Mouse (Mus musculus): ENCODE measurements around the gene Kmt2a. TPM values are rescaled to one million over a fixed set of nuclear protein-coding genes. Genes with fewer than 3 reads are reported as not detected.

Gene Kmt2a
- total RNA-seq, 2 experiments from 2014 or later, result 72.0 to 84.2 TPM

DNA sequence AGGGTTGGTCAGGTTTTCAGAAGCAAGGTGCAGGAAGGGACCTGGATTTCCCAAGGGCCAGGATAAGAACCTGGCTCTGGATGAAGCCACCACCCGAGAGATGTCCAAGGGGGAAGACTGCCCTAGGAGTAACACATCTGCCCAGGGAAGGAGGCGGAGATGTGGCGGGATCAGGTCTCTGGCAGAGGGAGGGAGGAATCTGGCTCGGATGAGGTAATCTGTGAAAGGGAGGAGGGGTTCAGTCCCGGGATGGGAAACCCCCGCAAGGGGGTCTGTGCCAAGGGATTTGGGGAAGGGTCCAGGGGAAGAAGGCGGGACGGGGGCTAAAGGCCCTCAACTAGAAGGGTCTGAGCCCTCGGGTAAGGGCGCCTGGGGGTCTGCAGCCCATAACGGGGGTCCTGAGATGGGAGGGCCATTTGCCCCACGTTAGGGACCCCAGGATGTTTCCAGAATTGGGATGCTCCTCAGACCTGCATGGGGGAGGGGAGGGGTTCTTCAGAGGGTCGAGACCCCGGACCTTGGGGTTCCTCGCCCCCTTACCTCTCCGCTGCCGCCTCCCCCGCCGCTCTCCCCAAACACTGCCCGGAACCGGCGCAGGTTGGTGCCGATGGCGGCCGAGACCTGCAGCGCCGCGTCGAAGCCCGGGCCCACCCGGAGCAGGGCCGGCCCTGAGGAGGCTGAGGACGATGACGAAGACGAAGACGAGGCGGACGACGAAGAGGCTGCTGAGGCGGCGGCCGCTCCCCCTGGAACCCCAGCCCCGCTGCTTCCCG is 601 bp downstream of the Kmt2a start:
- DNase-seq (ENCODE audit: low spot score in 2 of 2), result peak in 1 of 2 experiments; percentile 15

DNA sequence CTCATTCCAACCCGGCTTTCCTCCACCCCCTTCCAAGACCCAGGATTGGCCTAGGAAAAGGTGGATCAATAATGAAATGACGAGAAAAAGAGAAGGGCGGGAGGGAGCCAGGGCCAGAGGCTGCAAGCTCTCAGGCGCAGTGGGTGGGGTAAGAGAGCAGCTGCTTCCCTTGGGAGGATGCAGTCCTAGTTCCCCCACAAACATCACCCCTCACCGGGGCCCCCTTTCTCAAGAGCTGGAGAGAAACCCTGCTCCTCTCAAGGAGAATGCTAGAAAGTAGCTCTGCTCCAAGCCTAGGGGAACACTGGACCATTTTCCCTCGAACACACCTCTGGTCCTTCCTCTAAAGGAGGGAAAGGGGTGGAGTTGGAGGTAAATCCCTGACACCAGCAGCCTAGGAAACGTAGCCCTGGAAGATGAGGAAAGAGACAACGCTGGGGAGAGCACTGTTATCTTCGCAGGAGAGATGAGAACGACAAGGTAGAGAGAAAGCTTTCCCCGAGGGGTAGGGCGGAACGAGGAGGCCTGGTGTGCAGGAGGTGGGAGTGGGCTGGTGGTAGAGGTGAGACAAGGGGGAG is 1.3 kb downstream of the Kmt2a start:
- DNase-seq (ENCODE audit: low spot score in 2 of 2), result peak in 1 of 2 experiments; percentile 24

DNA sequence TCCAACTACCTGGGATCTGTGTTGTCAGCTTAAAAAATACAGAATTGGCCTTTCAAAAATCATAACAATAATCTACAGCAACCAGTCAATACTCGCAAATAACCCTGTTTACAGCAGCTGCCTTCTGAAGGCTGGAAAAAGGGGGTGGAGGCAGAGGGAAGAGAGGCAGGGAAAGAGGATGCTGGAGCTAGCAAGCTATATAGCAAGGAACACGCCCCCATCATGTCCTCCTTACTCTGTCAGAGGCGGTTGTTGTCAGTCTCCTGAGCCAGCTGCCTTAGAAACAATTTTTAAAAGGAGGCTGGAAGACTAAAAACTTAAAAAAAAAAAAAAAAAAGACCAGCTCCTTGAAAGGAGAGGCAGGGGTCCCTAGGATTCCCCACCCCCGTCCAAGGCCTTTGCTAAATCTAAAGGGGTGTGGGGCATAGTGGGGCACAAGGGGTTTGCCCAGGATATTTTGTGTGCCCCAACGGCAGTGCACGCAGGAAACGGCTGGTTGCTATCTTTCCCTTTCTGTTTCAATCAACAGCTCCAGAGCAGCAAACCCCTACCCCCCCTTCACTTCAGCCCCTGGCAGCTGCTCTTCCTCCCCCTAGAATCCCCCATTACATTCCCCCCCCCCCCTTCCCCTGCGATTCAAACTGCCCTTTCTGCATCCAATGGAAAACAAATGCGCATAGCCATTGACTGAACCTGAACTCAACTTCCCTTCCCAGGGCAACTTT is 2.2 kb downstream of the Kmt2a start:
- no peak for DNase-seq (ENCODE audit: low spot score in 2 of 2)

DNA sequence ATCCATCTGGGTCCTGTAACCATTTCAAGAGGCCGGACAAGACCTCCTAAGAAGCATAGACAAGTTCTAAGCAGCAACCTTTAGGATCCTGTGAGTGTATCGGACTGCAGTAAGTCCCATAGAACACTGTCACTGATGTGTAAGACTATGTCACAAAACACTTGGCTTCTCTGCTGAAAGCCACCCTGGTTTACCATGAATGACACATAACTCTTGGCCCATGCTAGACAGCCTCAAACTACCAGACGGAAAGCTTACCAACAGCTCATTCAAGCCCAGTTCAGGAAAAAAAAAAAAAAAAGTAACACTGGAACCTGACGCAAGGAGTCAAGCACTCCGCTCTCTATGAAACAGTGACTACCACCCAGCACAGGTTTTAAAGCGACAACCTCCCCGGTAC is 3.4 kb downstream of the Kmt2a start:
- DNase-seq (ENCODE audit: low spot score in 2 of 2), result no peak

DNA sequence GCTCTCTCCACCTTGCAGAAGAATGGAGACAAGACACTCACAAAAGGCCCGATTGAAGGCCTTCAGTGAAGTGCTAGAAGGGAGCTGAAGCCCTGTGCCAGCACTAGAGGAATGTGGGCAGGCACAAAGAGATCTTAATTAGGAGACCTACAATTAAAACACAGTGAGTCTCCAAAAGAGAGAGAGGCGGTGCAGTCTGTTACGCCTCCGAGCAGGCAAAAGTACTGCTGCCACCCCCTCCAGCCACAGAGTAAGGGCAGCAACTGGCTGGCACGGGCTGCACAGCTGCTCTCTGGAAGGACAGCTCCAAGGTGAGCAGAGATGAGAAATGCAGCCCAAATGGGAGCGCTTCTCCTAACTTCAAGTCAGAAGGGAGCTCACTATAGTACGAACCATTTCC is 5.6 kb downstream of the Kmt2a start:
- peak; percentile 54 to 67 for DNase-seq (ENCODE audit: low spot score in 2 of 2)

DNA sequence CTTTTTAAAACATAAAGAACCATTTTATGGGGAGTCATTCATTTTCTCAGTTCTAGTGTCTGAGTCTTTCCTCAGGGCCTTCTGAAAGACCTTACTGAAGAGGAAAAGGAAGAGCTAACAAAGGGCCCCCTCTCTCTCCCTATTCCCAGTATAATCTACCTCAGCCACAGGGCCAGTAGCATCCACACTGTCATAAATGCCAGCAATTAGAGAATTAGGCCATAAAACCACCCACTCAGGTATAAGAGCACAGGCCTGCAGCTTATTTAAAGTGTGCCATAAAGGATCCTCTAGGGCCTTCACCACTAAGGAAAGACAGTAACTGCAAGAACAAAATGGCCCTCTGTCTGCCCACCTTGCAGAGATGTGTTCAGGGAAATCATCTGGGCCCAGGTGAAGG is 6.9 kb downstream of the Kmt2a start:
- DNase-seq (ENCODE audit: low spot score in 2 of 2), result no peak

DNA sequence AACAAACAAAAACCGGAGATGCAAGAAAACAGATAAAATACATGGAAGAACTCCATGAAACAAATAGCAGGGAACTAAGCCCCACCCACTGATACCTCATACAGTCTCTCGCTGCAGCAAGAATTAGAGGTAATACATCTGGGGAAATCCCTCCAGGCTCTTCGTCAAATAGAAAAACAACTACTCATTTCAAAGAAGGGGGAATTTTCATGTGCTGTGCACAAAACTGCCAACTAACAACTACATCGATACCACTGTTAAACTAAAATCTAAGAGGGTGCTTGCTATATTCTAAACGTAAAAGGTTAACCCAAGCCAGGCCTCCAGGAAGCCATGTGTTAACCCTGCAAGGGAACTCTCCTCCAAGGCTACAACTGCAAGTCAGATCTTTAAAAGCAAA is 7.4 kb downstream of the Kmt2a start:
- DNase-seq (ENCODE audit: low spot score in 2 of 2), result no peak

DNA sequence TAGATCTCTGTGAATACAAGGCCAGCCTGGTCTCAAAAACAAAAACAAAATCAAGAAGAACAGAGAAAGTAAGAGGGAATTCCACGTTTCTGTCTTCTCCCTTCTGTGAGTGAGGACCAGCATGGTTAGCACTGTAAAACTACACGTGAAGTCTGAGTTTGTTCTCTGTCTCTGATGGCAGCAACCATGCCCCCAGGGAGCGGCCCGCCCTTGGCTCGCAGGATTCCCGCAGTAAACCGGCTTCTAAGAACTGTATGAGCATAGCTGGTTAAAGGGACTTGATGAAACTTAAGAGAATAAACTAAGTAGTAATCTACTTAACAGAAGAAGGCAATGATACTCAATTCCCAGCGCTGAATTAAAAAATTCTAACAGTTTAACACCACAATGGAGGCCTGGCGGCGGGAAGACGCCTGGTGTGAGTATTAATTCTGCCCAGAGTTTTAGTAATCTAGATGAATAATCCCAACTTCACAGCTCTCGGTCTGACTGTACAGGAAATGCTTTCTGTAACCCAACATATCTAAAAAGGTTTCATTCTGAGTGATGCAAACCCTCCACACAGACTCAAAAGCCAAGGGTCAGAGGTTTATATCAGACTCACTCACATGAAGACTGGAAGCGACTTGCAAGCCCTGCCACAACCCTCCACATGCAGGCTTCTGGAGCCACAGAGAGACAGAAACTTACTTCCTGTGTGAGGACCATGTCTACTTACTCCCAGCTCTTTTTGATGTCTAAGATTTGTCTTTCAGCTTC is 12.6 kb downstream of the Kmt2a start:
- no peak for DNase-seq (ENCODE audit: low spot score in 2 of 2)

DNA sequence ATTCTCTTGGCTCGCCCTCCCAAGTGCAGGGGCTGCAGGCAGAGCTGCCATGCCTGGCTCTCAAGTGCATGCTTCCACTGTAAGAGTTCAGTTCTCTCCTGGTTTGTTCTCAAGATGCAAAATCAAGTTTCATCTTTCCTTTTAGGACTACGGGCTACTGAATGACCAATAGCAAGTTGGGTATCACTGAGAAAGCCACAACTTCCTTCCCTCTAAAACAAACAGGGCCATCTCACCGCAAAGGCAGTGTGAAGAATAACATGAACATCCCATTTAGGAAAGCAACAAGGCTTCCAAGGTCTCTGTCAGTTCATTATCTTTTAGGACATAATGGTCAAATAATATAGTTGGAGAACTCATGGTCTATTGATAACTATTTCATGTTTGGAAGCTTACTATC is 13.4 kb downstream of the Kmt2a start:
- no peak for DNase-seq (ENCODE audit: low spot score in 2 of 2)

DNA sequence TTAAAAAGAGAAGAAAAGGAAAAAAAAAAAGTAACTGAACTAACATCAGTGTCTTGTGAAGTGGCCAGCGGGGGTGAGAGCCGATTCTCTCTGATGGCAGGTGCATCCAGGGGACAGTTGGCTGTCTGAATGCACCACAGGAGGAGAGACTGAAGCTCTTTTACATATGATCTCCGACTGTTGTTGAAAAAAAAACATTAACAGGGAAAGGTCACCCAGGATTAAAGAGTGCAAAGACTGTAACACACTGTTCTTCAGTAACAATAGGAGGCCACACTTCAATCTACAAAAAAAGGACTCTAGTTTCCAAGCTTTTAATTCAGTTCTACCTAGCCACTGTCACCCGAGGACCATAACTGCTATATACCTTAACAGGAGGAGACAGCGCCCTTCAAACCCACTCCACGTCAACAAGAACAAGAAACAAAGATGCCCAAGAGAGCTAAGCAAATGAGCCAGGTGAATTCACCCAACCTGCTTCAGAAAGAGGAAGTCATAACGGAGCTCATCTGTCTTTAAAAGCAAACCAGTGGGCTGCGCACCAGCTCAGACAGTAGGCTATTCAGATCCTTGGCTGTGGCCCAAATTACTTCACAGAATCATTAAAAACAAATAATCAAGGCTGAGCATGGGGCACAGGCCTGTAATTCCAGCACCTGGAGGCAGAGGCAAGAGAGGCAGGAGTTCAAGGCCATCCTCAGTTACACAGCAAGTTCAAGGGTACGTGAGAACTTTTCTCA is 14.4 kb downstream of the Kmt2a start:
- no peak for DNase-seq (ENCODE audit: low spot score in 2 of 2)

DNA sequence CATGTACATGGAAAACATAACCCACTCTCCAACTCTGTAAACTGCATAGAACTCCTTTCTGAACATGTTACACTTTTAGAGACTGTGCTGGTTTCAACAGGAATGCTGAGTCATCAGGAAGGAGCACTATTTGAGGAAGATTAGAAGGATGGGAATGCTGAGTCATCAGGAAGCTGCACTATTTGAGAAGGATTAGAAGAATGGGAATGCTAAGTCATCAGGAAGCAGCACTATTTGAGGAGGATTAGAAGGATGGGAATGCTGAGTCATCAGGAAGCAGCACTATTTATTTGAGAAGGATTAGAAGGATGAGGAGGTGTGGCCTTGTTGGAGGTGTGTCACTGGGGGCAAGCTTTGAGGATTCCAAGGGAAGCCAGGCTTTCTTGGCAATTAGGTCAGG is 20.0 kb downstream of the Kmt2a start:
- no peak for DNase-seq (ENCODE audit: low spot score in 2 of 2)

DNA sequence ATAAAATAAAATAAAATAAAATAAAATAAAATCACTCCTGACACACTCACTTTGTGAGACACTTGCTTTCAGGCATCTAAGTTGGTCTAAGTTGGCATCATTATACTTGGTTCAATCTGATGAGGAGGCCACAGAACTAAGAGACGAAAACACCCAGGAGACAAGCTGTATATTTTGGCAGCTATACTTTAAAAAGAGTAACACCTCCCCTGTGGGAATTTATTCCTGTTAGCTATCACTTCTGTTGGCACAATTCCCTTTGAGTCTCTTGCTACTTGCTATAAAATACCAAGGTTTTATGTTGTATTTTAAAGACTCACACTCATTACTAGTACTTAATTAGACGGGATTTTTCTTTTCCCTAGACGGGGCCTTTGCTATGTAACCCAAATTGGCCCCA is 22.4 kb downstream of the Kmt2a start:
- DNase-seq (ENCODE audit: low spot score in 2 of 2), result no peak

DNA sequence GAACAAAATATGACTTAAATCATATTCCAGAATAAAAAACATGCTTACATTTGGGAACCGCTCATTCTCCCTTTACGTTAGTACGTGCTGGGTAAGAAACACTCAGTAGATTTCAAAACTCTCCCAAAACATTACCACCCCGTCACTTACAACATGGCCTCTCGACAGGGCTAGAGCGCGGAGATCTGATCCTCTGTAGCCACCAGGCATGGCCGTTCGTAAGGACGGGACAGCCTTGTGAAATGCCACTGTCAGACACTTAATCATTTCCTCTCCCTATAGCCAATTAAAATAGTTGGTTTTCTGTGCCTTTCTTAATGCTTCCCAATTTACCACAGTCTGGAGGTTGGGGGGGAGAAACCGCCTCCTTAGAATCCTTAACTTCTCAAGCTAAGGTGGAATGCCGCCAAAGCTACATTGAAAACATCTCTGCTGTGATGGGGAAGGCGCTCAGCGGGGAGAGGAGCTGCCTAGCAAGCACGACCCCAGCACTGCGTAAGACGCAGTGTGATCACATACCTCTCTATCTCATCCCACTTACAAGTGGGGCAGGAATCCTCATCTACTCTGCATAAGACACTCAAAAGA is 23.6 kb downstream of the Kmt2a start:
- DNase-seq (ENCODE audit: low spot score in 2 of 2), result no peak

DNA sequence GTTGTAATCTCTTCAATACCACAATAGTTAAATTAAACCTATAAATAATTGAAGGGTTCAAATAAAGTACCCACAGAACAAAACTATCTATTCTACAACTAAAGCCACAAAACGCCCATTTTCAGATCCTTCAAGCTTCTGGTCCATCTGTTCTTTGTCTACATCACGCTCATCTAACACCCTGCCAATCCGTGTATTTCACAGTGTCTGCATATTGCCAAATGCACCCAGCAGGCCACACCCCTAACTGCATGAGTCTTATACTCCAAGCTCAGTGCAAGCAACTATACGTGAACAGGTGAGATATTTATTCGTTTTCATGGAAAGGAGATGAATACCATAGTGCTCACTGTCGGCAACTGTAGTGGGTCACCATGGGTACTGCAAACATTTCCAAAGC is 25.9 kb downstream of the Kmt2a start:
- peak; percentile 33 to 61 for DNase-seq (ENCODE audit: low spot score in 2 of 2)

DNA sequence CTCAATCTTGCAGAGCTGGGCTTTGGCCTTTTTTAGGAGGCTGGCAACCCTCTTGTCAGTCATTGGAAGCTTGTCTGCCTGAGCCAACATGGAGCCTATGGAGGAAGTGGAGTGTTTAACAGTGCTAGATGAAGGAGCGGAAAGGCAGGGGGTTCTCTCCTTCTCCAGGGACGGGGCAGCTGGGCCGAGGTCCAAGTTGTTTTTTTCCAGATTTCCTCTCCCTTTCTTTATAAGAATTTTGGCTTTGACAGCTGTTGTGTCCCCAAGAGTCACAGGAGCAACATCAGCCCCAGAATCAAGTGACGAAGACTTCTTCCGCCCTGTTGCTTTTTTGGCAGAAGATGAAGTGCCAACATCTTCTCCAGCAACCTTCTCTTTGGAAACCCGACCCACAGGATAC is 33.6 kb downstream of the Kmt2a start:
- DNase-seq (ENCODE audit: low spot score in 2 of 2), result no peak

DNA sequence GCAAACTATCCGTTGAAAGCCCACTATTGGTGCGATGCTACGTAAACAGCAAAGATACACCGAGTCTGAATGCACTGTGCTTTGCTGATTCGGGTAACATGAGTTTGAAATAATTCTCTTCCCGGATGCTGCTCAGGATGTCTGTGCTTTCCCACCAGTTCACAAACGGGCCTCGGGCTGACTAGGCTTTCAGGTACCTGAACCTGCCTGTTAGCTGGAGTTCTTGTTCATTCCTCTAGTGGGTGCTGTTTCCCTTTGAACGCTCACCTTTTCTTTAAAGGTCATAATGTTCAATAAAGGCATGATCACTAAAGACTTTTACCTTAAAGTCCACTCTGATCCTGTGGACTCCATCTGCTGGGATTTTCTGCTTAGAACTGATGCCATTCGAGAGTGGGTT is 39.9 kb downstream of the Kmt2a start:
- no peak for DNase-seq (ENCODE audit: low spot score in 2 of 2)

DNA sequence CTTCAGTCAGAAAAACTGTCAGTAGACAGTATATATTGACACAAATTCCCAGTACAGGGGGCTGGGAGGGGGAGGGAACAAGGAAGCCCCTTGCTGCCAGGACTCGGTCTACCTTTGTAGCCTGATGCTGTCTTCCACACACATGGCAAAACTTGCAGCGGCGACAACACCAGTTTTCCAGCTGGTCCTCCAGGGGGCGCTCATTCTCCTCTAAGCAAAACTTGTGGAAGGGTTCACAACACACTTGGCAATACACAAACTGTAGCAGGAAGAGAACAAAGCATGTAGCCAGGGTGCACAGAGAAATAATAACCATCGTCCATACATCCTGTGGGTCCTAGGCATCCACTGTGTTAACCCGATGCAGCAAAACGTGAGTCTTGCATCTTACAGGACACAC is 44.7 kb downstream of the Kmt2a start:
- peak; percentile 52 to 80 for DNase-seq (ENCODE audit: low spot score in 2 of 2)

DNA sequence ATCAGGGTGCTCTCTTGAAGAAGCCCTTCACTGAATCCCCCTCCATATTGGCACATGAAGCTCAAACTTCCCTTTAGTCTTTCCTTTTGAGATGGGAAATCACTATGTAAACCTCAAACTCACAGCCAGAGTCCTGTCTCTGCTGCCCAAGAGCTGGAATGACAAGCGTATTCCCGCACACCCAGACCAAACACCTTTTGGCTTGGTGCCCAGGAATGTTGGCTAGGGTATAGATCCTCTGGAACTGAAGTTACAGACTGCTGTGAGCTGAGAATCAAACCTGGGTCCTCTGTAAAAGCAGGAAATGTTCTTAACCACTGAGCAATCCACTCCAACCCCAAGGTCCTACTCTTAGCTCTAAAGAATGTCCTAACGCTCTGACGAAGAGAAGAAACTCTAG is 48.7 kb downstream of the Kmt2a start:
- DNase-seq (ENCODE audit: low spot score in 2 of 2), result no peak

DNA sequence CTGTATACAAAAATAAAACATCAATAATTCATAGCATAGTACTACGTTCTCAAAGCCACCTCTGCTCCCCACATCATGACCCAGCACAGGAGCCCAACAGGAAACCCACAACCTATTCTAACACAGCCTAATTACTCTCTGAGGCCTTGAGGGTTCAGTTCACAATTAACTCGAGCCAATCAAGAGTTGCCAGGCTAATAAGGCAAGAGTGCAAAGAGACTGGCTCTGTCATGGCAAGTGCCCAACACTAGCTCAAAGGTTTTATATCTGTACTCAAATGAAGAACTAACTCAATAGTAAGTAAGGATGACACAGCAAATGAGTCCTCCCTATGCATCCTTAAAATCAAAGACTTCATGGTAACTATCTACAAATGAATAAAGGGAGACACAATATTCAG is 50.6 kb downstream of the Kmt2a start:
- no peak for DNase-seq (ENCODE audit: low spot score in 2 of 2)

DNA sequence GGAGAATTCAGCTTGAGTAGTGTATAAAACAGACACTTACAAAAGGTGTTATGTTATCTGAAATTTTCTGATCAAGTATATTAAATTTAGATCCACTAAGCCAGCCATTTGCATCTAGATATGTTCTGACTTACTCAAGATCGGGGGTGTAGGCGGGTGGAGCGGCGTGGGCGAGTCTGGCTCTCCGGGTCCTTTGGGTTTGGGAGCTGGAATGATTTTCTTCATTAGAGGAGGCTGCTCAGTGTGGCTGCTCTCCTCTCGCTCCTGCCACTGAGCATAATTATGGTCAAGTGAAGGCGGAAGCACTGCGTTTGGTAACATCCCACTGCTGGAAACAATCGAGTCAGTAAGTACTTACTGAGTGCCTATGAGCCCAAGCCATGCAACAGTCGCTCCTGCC is 52.2 kb downstream of the Kmt2a start:
- peak in 1 of 2 experiments; percentile 77 for DNase-seq (ENCODE audit: low spot score in 2 of 2)

DNA sequence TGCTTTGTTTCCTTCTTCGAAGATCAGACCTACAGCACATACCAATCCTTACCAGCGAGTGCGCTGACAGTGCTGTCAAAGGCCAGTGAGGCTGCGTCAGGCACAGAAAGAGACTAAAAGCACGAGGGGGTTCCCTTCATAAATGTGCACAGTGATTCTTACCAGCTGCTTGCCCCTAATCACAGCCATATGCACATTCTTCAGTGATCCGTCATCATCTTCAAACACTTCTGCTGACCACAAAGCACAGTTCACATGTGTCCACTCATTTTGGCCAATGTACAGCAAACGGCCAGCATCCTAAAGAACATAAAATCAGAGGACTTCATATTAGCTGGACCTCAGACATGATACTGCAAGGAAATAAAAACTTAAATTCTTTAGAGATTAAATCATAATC is 54.4 kb downstream of the Kmt2a start:
- no peak for DNase-seq (ENCODE audit: low spot score in 2 of 2)
